8 mouse cellular contexts compared by ENCODE assay signal in the genomic region with DNA sequence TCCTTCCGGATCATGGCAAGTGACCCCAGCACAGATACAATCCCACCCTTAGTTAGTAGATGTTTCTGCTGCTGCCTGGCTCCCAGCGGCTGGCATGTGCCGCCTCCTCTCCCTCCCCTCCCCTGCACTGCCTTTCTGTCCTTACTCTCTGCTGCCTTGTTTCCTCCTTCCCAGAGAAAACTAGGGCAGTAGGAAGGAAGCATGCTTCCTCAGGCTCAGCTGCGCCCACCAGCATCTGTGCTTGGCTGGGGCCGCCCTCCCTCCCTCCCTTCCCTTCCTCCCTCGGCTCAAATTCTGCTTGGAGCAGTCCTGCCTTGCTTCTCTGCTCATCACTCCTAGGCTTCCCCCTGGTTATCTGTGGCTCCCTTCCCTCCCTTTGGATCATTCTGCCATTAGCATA. TPM values are rescaled to one million over a fixed set of nuclear protein-coding genes. Genes with fewer than 3 reads are reported as not detected.
DNase-seq lines count a peak whose midpoint lies in the region; ATAC-seq and TF ChIP-seq lines count a peak whose summit lies in the region.
"Had no signal": no experiment of that assay in that cellular context is flagged by ENCODE, and none has a peak within 500 bp of the region (broad histone marks: within the 10 kb centered on the region; RNA-seq: fewer than 3 reads in every experiment).

No protein-coding gene starts in this region.

- no peak for ATAC-seq in heart, embryonic 11.5 days (replicated peaks; ENCODE audit: insufficient number of reproducible peaks, low FRiP score, low TSS enrichment)
- ATAC-seq in kidney, postnatal 0 days (replicated peaks; ENCODE audit: low FRiP score, low read depth): no peak

- no peak overlapping the region for H3K9ac ChIP-seq in heart, embryonic 11.5 days (ENCODE audit: low read depth, low read length)
- H3K9ac ChIP-seq in kidney, postnatal 0 days (ENCODE audit: low read depth, low read length): no peak overlapping the region

- peaks cover 6% of the 10 kb centered on the region; the same call in 1 of the 2 replicates for H3K4me1 ChIP-seq in heart, embryonic 11.5 days (ENCODE audit: control insufficient read depth, insufficient read depth, low read length)
- peaks cover 9% of the 10 kb centered on the region for H3K4me1 ChIP-seq in kidney, postnatal 0 days (replicated peaks; ENCODE audit: insufficient read depth, low read length)

- H3K27me3 ChIP-seq in heart, embryonic 11.5 days (ENCODE audit: control insufficient read depth, insufficient read depth, low read length): peaks cover 17% of the 10 kb centered on the region
- H3K27me3 ChIP-seq in kidney, postnatal 0 days (ENCODE audit: insufficient read depth, low read length): no peaks in the 10 kb centered on the region

- peak overlapping the region; percentile 19; the same call in 1 of the 2 replicates for H3K4me2 ChIP-seq in heart, embryonic 11.5 days
- H3K4me2 ChIP-seq in kidney, postnatal 0 days (ENCODE audit: low read length): peak overlapping the region; percentile 3; the same call in 1 of the 2 replicates

- peak; percentile 39 for DNase-seq in layer of hippocampus, adult 11-12 months (ENCODE audit: low spot score)
- DNase-seq in layer of hippocampus, adult 9-10 months (ENCODE audit: low spot score): no peak
- peak; percentile 73 for DNase-seq in kidney, postnatal 0 days (ENCODE audit: low spot score)
- peak; percentile 84 for DNase-seq in right cerebral cortex, adult 18-20 months
- no peak for DNase-seq in urinary bladder, postnatal 25 days (ENCODE audit: low spot score)
- DNase-seq in cerebellum, adult 9-11 months: no peak

- H3K36me3 ChIP-seq in heart, embryonic 11.5 days (ENCODE audit: control insufficient read depth, insufficient read depth, low read length): no peaks in the 10 kb centered on the region
- H3K36me3 ChIP-seq in kidney, postnatal 0 days (ENCODE audit: insufficient read depth, low read length): no peaks in the 10 kb centered on the region

- H3K4me3 ChIP-seq in heart, embryonic 11.5 days (ENCODE audit: low read depth, low read length): no peak overlapping the region
- no peak overlapping the region for H3K4me3 ChIP-seq in kidney, postnatal 0 days (replicated peaks; ENCODE audit: low read depth, low read length)

- H3K9me3 ChIP-seq in heart, embryonic 11.5 days (replicated peaks; ENCODE audit: control insufficient read depth, low read length): no peaks in the 10 kb centered on the region
- H3K9me3 ChIP-seq in kidney, postnatal 0 days (replicated peaks; ENCODE audit: low read length): no peaks in the 10 kb centered on the region

- WGBS in heart, embryonic 11.5 days (ENCODE audit: insufficient replicate concordance): 9% methylated on average over 6 of the region's 6 CpGs
- 13% methylated on average over 6 of the region's 6 CpGs for WGBS in kidney, postnatal 0 days

- no peak for TF ChIP-seq CTCF in kidney, postnatal 0 days (IDR thresholded peaks at IDR 0.05; ENCODE audit: low read depth)

- H3K27ac ChIP-seq in heart, embryonic 11.5 days (ENCODE audit: low read depth, low read length): no peak overlapping the region
- peak overlapping the region; percentile 36 for H3K27ac ChIP-seq in kidney, postnatal 0 days

RNA-seq across cellular contexts. Expression of a gene that starts 18.4 kb away (rescaled TPM):
- 0.07 TPM in 1 of 2 replicates, not detected in the other for polyA plus RNA-seq in heart, embryonic 11.5 days (2014; fragmentation: Nextera tagmentation; extraction: Ambion mirVana)
- 0.12 and 0.15 TPM in 2 replicates for polyA plus RNA-seq in kidney, postnatal 0 days (2015; fragmentation: Nextera tagmentation; extraction: Ambion mirVana)
- polyA plus RNA-seq: limb, embryonic 11.5 days had no signal

RNA-seq across cellular contexts. Expression of a gene that starts 19.7 kb away (rescaled TPM):
- 16.1 and 18.2 TPM in 2 replicates for polyA plus RNA-seq in heart, embryonic 11.5 days (2014; fragmentation: Nextera tagmentation; extraction: Ambion mirVana)
- 23.6 and 25.3 TPM in 2 replicates for polyA plus RNA-seq in kidney, postnatal 0 days (2015; fragmentation: Nextera tagmentation; extraction: Ambion mirVana)

RNA-seq across cellular contexts. Expression of a gene that starts 39.4 kb away (rescaled TPM):
- polyA plus RNA-seq in heart, embryonic 11.5 days (2014; fragmentation: Nextera tagmentation; extraction: Ambion mirVana): 1.2 and 1.4 TPM in 2 replicates
- polyA plus RNA-seq in kidney, postnatal 0 days (2015; fragmentation: Nextera tagmentation; extraction: Ambion mirVana): 13.8 and 14.5 TPM in 2 replicates

RNA-seq across cellular contexts. Expression of a gene that starts 46.9 kb away (rescaled TPM):
- polyA plus RNA-seq in heart, embryonic 11.5 days (2014; fragmentation: Nextera tagmentation; extraction: Ambion mirVana): 6.9 and 7.6 TPM in 2 replicates
- 48.1 and 49.5 TPM in 2 replicates for polyA plus RNA-seq in kidney, postnatal 0 days (2015; fragmentation: Nextera tagmentation; extraction: Ambion mirVana)

Comparison
In these comparisons a context has a peak if more than half of its experiments do, and no peak if none do; other contexts are left out.
1. DNase-seq: peak in layer of hippocampus, adult 11-12 months (single experiment), kidney, postnatal 0 days (single experiment) and right cerebral cortex, adult 18-20 months (single experiment); none in layer of hippocampus, adult 9-10 months (single experiment), urinary bladder, postnatal 25 days (single experiment) and cerebellum, adult 9-11 months (single experiment).